Comparison of ENCODE assay signal across 8 mouse cellular contexts in the genomic region with DNA sequence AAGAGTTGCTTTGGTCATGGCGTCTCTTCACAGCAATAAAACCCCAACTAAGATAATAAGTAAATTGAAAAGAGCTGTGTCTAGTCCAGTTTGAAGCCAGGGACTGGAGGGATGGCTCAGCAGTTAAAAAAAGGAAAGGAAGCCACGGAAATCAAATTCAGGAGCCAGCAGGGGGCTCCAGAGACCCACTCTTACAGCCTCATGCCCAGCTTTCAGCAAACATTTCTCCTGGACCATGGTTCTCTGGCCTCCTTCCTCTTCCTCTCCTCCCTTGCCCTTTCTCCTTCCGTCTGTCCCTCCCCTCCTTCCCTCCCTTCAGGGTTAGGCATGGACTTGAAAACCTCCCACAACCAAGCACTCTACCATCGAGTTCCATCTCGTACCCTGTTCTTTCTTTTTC.
DNase-seq lines count a peak whose midpoint lies in the region.

No protein-coding gene starts in this region.

- intact Hi-C loops in left cerebral cortex, postnatal 36 days (cut with DNase I), result loop anchor here (1.0 to 10.0 kb wide), 2 partner anchors 142 to 566 kb away; no protein-coding TSS in a partner anchor

- peak; percentile 23 for DNase-seq in gastrocnemius, adult 18-20 months (ENCODE audit: low spot score)
- DNase-seq in gastrocnemius, postnatal 25 days, result no peak
- peak; percentile 59 for DNase-seq in testis, postnatal 10 days (ENCODE audit: low spot score)
- no peak for DNase-seq in testis, postnatal 14 days (ENCODE audit: low spot score)
- peak; percentile 50 for DNase-seq in gastrocnemius, postnatal 10 days
- DNase-seq in left cerebral cortex, postnatal 36 days (ENCODE audit: low spot score in 2 of 2), result peak; percentile 56 to 57
- DNase-seq in right cerebral cortex, postnatal 25 days, result peak; percentile 61
- DNase-seq in spleen, postnatal 14 days (ENCODE audit: low spot score in 2 of 2), result no peak

Comparison
In these comparisons a context has a peak if more than half of its experiments do, and no peak if none do; other contexts are left out.
1. DNase-seq: peak in gastrocnemius, adult 18-20 months (single experiment), testis, postnatal 10 days (single experiment), gastrocnemius, postnatal 10 days (single experiment), left cerebral cortex, postnatal 36 days (2 of 2) and right cerebral cortex, postnatal 25 days (single experiment); none in gastrocnemius, postnatal 25 days (single experiment), testis, postnatal 14 days (single experiment) and spleen, postnatal 14 days (0 of 2).